Mouse (Mus musculus) bone marrow macrophage, adult 2 months (primary cell): ENCODE results near the gene Pde2a.

Source experiments
- CTCF ChIP-seq: IDR thresholded peaks from 2 replicates; pipeline ENCODE4 v1.5.1; 2012; ENCODE audit warnings: low read depth, mild to moderate bottlenecking, low read length, moderate library complexity
- POLR2A ChIP-seq: IDR thresholded peaks from 2 replicates; pipeline ENCODE4 v1.6.1; 2012; ENCODE audit warnings: mild to moderate bottlenecking, low read depth, low read length, borderline replicate concordance

- no peak for TF ChIP-seq CTCF
- TF ChIP-seq POLR2A = no peak
These were observed 100.2 kb downstream of the Pde2a start for GRCm38 (mm10) chr7:101521696-101522095.
